Mouse (Mus musculus): ENCODE data around the gene Prpf3.

The Prpf3 gene

GRCm38 (mm10) chr3:95855502-95856089, at the start of gene Prpf3:
Gene Prpf3, minus strand, starts transcription at chr3:95855885.
- under 1% methylated on average over 56 of the region's 56 CpGs for WGBS

DNA sequence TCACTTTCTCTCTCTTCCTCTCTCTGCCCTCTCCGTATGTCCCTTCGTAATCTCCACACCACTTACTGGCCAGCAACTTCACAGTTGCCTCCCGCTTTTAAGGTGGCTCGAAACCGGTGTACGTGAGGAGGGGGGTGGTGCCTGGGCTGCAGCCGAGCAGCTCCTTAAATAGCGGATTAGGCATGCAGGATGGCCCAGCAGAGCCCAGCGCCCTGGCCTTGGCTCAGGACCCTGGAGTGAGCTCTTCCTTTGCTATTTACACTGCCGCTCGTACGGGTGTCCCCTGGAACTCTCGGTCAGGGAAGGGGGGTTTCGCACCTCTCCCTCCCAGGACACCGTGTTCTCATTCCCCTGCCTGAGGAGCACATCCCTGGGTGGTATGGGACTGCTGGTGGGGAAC, 48.9 kb upstream of the Prpf3 start, which contains the start of gene Car14:
TSS of gene Car14 (minus strand) at position 124 of the 400 bp plus-strand sequence.
- WGBS = 3% methylated on average over 15 of the region's 15 CpGs

GRCm38 (mm10) chr3:95903753-95904502, 48.2 kb upstream of the Prpf3 start:
- 16% methylated on average over 15 of the region's 15 CpGs for WGBS

DNA sequence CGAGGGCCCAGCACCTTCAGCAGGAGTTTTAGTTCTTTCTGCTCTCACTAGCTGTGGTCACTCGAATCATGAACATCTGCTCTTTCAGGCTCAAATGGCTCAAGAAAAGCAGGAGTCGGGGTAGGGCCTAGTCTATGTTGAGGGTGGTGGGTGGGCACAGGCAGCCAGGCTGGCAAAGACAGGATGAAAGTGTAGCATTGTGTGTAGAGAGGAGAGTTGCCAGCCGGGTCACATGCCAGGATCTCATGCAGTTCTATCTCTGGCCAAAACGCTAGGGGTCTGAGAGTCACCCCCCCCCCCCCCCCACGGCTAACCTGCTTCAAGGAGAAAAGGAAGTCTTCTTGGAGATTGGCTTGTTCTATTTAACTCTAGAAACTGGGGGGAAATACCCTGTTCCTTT, 47.0 kb upstream of the Prpf3 start:
- 49% methylated on average over 6 of the region's 6 CpGs for WGBS

DNA sequence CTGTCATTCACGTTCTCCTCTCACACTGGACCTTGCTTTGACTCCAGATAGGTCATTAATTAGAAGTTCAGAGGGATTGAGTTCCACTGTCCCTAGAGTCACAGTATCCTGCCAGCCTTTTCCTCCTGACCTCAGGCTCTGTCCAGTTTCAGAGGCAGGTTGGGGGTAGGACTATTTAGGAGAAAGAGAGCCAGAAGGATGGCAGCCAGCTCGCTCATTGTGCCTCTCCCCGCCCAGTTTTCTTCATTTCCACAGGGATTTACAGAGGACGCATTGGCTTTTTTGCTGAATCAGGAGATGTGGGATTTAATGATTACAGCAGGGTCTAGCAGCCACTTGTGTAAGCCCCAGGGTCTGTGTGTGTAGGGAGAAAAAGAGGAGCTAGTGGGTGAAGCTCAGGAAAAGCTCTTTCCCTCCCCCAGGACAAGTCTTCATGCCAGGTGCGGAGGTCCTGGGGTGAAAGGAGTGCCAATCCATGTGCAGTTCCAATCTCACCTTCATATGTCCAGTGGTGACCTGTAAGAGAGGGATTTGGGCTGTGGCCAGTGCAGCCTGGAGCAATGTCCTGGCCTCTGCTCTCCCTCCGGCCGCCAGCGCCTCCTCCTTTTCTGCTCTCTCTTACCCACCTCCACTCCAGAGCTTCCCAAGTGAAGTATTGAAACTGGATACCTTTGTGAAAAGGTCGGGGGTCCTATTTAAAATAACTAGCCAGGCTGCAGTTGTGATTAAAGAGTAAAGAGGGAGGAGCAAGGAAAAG, 46.1 kb upstream of the Prpf3 start:
- WGBS = 64% methylated on average over 9 of the region's 9 CpGs

DNA sequence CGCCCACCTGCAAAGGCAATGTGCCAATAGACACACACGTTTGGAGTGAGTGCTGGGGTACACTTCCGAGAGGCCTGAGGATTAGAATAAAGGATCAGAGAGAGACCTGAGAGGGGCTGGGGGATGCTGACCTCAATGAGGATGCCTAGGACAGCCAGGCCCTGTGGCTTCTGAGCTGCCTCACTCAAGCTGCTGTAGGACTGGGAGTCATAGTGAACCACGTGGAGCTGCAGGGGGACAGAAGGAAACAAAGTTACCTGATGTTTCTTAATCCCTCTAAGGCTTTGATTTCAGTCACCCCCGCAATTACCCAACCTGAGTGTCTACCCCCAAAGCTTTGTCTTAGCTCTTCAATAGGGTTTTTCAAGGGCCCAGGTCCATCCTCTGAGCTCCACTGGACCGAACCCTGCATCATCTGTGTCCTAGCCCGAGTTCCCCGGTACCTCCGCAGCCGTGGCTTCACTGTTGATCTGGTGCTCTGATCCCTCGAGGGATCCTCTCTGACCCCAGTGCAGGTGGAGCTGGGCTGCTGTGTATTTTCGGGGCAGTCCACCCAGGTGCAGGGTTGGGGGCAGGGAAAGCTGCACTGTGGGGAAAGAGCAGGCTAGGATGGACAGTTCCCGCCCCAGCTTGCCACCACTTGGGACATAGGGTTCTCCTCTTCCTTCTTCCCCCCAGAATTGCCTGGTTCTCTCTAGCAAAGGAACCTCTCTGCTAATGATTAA, 44.3 kb upstream of the Prpf3 start:
- 67% methylated on average over 13 of the region's 13 CpGs for WGBS

DNA sequence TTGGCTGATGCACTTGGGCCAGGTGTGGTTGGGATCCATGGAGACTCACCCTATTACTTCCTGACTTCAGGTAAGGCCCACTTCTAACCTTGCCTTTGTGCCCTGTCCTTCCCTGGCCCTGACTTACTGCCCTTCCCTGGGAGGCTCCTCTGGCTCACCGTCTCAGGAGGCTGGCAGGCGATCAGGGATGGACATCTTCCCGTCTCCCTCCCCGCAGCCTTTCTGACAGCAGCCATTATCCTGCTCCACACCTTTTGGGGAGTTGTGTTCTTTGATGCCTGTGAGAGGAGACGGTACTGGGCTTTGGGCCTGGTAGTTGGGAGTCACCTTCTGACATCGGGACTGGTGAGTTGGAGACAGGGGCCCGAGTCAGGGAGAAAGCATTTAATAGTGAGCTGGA, 39.8 kb upstream of the Prpf3 start:
- WGBS = 81% methylated on average over 7 of the region's 7 CpGs

- WGBS = 3% methylated on average over 16 of the region's 16 CpGs
Measured at GRCm38 (mm10) chr3:95894317-95895160, 38.9 kb upstream of the Prpf3 start.

- WGBS = under 1% methylated on average over 30 of the region's 43 CpGs
Measured at GRCm38 (mm10) chr3:95893606-95894316, 38.1 kb upstream of the Prpf3 start, which contains the start of gene Aph1a. Gene Aph1a, plus strand, starts transcription at chr3:95893969.

DNA sequence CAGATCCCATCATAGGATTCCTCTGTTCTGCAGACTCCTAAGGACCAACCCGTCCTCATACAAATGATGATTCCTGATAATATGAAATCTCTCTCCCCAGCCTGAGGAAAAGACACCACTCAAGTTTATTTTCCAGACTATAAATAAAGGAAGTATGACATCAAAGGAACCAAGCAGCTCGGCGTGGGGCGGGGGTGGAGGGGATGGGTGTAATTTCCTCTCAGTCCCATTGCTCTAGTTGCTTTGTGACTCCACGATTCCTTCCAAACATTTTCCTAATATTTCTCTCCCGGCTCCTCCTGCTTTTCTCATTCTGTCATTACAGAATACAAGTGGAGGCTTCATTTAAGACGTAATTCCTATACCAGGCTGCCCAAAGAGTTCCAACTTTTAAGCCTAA, 37.4 kb upstream of the Prpf3 start:
- 8% methylated on average over 7 of the region's 7 CpGs for WGBS

DNA sequence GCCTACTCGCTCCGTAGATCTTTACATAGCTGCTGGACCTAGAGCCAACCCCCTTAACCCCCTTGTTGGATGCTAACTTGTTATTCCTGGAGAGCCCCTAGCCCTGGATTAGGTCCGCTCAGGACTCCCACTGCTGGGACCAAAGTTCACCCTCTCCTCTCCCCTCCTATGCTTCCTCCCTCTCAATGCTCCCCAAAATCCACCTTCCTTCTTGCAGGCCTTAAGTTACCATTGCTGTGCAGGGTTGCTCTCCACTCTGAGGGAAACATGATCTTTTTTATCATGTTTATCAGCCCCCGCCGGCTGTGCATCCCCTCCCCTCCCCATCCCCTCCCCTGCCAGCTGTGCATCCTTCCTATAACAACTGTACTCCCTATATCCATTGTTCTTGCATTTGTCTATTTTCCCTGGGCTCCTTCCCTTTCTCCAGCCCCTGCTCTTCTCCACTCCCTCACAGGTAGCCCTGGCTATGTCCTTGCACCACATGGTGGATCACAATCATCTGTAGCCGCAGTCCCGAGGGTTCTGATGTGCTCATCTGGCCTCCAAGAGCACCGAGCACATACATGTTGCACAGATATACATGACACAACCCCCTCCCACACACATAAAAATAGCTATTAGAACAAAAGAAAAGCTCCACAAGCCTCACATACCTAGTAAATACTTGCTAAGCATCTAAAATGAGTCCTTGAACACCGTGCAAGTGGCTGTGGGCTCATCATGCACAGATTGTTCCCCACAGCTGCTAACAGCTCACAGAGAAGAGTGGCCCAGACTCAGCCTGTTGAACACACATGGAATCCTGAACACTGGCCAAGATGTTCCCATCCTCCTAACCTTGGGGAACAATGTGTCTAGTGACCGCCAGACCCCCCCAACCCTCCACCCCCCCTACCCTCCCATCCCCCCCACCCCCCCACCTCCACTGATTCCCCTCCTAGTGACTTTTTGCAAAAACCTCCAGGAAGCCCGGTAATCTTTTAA, 36.7 kb upstream of the Prpf3 start:
- WGBS = 37% methylated on average over 11 of the region's 11 CpGs

GRCm38 (mm10) chr3:95891211-95892065, 35.8 kb upstream of the Prpf3 start, which contains the start of gene BC028528:
Gene BC028528, minus strand, starts transcription at chr3:95892005.
- WGBS = 44% methylated on average over 12 of the region's 12 CpGs

DNA sequence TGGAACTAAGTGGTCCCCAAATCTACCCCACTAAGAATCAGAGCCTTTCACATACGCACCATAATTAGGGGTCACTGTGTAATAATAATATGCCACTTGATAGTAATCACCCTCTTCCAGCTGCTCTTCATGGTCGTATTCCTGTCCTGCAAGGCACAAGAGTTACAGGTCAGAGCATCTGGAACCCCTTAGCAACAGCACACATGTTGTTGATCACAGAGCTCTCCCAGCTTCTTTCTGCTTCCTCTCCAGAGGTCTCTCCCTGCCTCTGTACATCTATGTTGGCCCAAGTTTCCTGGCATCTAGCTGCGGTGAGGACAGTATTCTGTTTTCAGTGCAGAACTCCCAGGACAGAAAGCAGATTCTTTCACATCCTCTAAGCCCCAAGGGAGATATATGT, 34.0 kb upstream of the Prpf3 start:
- 77% methylated on average over 3 of the region's 3 CpGs for WGBS

DNA sequence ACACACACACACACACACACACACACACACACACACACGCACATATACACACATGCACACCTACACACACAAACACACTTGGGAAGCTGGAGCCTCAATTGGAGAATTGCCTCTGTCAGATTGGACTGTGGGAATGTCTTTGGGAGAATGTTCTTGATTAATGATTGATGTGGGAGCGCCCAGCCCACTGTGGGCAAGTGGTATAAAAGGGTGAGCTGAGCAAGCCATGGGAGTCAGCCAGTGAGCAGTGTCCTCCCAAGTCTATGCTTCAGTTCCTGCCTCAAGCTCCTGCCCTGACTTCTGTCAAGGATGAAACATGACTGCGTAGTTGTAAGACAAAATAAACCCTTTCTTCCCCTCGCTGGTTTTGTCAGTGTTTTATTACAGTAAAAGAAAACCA, 31.9 kb upstream of the Prpf3 start:
- 90% methylated on average over 4 of the region's 4 CpGs for WGBS

GRCm38 (mm10) chr3:95884400-95884799, 28.7 kb upstream of the Prpf3 start:
- 90% methylated on average over 5 of the region's 5 CpGs for WGBS

DNA sequence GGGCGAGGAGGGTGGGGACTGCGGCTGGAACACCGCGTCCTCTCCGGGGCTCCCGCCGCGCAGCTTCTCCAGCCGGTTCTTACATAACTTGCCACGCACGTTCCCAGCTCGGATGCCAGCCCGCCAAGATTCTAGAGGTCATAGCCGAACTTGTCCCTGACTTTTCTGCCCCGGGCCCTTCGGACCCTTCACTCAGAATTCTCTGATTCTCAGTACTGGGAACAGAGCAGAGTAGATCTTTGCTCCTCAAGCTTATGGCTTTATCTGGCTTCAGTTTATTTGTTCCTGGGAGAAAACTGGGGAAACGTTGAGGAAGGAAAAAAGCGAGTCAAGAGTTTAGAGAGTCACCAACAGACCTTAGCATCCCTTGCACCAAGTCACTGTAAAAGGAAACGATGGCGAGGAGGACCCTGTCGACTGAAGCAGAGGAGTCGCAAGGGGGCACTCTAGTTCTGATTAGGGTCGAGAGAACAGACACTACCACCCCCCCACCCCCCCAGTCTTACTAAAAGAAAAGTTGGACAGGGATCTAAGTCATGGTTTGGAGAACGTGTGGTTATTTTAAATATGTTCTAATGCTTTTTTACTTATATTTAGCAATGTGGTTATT, 27.2 kb upstream of the Prpf3 start:
- WGBS = under 1% methylated on average over 24 of the region's 24 CpGs

DNA sequence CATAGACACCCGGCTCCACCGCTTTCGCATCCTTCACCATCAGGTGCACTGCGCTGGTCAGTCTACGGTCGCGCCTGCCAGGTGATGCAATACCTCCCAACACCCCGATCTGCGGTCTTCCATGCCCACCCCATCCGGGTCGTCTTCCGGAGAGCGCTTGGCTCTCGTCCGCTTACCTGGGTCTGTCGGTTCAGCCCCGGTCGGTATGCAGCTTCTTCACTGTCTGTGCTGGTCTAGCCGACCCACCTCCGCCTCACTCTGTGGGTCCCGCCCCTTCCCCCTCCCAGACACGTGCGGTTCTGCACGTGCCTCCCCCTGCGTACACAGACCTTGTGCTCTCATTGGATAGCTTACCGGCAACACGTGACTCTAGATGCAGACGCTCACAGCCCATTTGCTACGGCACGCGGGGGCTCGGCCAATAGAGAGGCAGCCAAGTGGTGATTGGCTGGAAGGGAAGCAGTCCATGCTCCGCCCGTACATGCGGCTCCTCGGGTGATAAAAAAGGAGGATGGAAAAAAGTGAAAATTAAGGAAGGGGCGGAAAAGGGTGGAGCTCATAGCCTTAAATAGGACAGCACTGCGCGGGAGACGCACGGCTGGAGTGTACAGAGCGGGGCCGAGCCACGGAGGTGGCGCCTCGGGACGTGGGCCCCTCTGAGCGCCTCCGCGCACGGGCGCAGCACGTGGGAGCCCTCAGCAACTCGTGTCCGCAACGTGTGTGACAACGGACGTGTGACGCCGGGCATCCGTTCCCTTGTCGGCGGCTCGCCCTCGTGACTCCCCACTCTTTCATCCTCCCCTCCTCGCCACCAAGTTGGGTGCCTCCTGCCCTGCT, 26.5 kb upstream of the Prpf3 start, which contains the start of gene Ciart:
TSS of gene Ciart (minus strand) at position 273 of the 837 bp plus-strand sequence.
- WGBS = under 1% methylated on average over 66 of the region's 66 CpGs

All from cerebral cortex, adult 2 months (tissue).